Mouse (Mus musculus): ENCODE results near the gene Psenen.

DNA sequence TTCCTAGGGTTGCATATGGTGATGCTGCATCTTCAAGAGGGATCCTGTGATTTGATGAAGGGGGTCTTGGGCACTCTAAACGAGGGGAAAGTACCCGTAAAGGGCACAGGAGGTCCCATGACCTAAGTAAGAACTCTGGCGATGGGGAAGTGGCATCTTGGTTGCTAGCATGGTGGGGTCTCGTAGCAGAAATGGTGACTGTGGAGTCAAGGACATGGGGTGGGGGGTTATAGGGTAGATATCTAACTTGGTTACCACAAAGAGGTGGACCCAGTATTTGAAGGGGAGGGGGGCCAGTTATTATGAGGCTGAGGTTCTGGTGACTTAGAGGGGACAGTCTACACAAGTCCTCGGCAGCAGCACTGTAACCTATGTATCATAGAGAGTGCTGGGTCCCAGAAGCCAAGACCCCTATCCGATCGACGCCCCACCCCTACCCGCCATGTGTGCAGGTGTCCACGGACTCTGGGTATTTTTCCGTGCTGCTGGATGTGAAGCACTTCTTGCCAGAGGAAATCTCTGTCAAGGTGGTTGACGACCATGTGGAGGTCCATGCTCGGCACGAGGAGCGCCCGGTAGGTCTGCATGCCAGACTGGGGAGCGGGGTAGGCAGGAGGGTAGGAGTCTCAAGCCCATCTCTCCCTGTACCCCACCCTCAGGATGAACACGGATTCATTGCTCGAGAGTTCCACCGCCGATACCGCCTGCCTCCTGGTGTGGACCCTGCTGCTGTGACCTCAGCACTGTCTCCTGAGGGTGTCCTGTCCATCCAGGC is 9.4 kb downstream of the Psenen start:
- TF ChIP-seq CTCF (IDR thresholded peaks at IDR 0.05; ENCODE audit: low read depth) = no peak
- no peak for TF ChIP-seq EP300 (optimal IDR thresholded peaks at IDR 0.05)

Measured in stomach, postnatal 0 days (tissue).